Mouse (Mus musculus) ovary, postnatal 14 days (tissue): ENCODE data around the gene Clmp.

ENCODE experiments used
- DNase-seq: peaks from one replicate; pipeline ENCODE4 v3.0.0; 2022; ENCODE audit warnings: low spot score

The Clmp gene

GRCm38 (mm10) chr9:40685801-40686420 is at the start of gene Clmp:
Gene Clmp, plus strand, starts transcription at chr9:40685962.
- DNase-seq = peak; percentile 19

- peak; percentile 66 for DNase-seq
Observed at GRCm38 (mm10) chr9:40636054-40636453, 49.7 kb upstream of the Clmp start.

GRCm38 (mm10) chr9:40637705-40638393 is 47.9 kb upstream of the Clmp start:
- DNase-seq = no peak

- no peak for DNase-seq
Observed at GRCm38 (mm10) chr9:40638394-40639049, 47.2 kb upstream of the Clmp start.

- DNase-seq = no peak
Observed at GRCm38 (mm10) chr9:40639536-40640187, 46.1 kb upstream of the Clmp start.

GRCm38 (mm10) chr9:40641318-40641717 is 44.4 kb upstream of the Clmp start:
- no peak for DNase-seq

GRCm38 (mm10) chr9:40642470-40643220 is 43.1 kb upstream of the Clmp start:
- no peak for DNase-seq

- DNase-seq = no peak
Observed at GRCm38 (mm10) chr9:40649444-40649843, 36.3 kb upstream of the Clmp start.

- DNase-seq = no peak
Observed at GRCm38 (mm10) chr9:40649983-40650382, 35.8 kb upstream of the Clmp start.

- no peak for DNase-seq
Observed at GRCm38 (mm10) chr9:40651239-40651859, 34.4 kb upstream of the Clmp start.

- DNase-seq = no peak
Observed at GRCm38 (mm10) chr9:40652757-40653156, 33.0 kb upstream of the Clmp start.

- DNase-seq = no peak
Observed at GRCm38 (mm10) chr9:40666190-40666803, 19.5 kb upstream of the Clmp start.

GRCm38 (mm10) chr9:40670313-40670712 is 15.4 kb upstream of the Clmp start, which contains the start of gene Gm21915:
Gene Gm21915, plus strand, starts transcription at chr9:40670613.
- DNase-seq = no peak

GRCm38 (mm10) chr9:40671323-40671930 is 14.3 kb upstream of the Clmp start:
- no peak for DNase-seq

GRCm38 (mm10) chr9:40675203-40675958 is 10.4 kb upstream of the Clmp start:
- DNase-seq = no peak

- no peak for DNase-seq
Observed at GRCm38 (mm10) chr9:40678653-40679052, 7.1 kb upstream of the Clmp start.

GRCm38 (mm10) chr9:40686421-40686899 is 698 bp downstream of the Clmp start:
- DNase-seq = peak; percentile 39

- no peak for DNase-seq
Observed at GRCm38 (mm10) chr9:40687053-40687452, 1.3 kb downstream of the Clmp start.

- DNase-seq = no peak
Observed at GRCm38 (mm10) chr9:40687553-40687952, 1.8 kb downstream of the Clmp start.

GRCm38 (mm10) chr9:40690511-40690910 is 4.7 kb downstream of the Clmp start:
- no peak for DNase-seq
